Mouse (Mus musculus): ENCODE measurements at regions not wholly inside any gene's neighbourhood (a gene's known extent, or its start where the extent isn't known, plus 50 kb on each side); places are given as distances from the start of the nearest gene placed in this dataset.

DNA sequence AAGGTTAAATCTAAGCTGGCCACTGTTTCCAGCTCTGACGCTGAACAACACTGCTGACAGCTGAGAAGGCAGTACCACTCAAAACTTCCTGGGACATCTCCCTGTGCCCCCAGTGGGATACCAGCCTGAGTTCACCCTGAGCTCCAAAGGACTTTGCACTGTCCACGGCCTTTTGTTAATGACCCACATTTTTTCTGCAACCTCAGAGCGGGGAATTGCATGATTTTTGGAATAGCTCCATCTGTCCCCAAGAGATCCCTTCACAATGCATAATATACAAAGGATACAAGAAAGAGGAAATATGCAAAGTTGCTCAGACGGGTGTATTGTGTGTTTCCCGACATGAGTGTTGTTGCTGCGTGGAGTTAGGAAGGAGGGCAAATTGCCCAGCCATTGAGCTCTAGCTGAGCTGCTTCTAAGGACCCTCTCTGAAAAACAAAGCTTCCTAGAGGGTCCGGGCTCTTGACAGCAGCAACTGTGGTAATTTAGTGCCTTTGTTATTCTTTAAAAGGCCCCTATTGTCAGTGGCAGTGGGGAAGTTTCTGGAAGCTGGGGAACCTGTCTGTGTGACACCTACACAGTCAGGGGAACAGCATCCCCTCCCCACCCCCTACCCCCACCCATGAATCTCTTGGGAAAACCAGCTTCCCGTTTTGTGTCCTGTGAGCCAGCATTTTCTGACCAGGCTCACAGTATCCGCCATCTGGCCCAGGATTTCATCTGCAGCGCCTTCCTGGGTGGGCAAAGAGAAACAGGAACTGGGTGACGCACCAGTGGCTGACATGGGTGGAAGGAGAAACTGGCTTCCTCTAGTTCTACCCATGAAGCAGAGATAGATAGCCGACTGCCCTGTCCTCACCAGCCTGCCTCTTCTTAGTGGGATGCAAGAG, 217.4 kb upstream of the Spdye4c start:
- Histone ChIP-seq H3K4me3 (ENCODE audit: insufficient read depth, low read length) (peak overlapping the region; percentile 7), H3K27ac (ENCODE audit: insufficient read depth, low read depth, low read length) (peak overlapping the region; percentile 95), H3K4me1 (ENCODE audit: control insufficient read depth, insufficient read depth, low read length) (peaks cover 49% of the 10 kb centered on the region)
- TF ChIP-seq POLR2A (IDR thresholded peaks at IDR 0.05; ENCODE audit: borderline replicate concordance, low read depth, low read length) (no peak), CTCF (IDR thresholded peaks at IDR 0.05; ENCODE audit: low read depth, low read length) (no peak)

DNA sequence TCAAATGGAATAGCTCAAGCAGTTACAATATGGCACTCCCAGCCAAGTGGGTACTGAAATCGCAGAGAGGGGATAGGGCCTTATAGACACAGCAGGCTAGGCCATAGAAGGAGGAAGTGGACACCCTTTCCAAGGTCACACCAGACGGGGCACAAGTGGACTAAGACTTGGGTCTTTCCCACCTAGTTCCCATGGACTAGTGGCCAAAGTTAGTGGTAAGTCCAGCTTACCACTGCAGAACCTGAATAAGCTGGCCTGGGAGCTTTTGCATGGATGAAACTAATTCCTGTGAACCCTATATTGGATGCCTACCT, 216.8 kb upstream of the Spdye4c start:
- Histone ChIP-seq H3K4me1 (ENCODE audit: control insufficient read depth, insufficient read depth, low read length) (peaks cover 49% of the 10 kb centered on the region), H3K4me3 (ENCODE audit: insufficient read depth, low read length) (peak overlapping the region; percentile 7; the same call in 1 of the 2 replicates), H3K27ac (ENCODE audit: insufficient read depth, low read depth, low read length) (peak overlapping the region; percentile 95)
- no peak for TF ChIP-seq CTCF (IDR thresholded peaks at IDR 0.05; ENCODE audit: low read depth, low read length)

GRCm38 (mm10) chr2:128374926-128375325, 216.1 kb upstream of the Spdye4c start:
- H3K4me3 ChIP-seq (ENCODE audit: insufficient read depth, low read length): no peak overlapping the region
- peaks cover 55% of the 10 kb centered on the region for H3K4me1 ChIP-seq (ENCODE audit: control insufficient read depth, insufficient read depth, low read length)
- TF ChIP-seq CTCF (IDR thresholded peaks at IDR 0.05; ENCODE audit: low read depth, low read length) (no peak), POLR2A (IDR thresholded peaks at IDR 0.05; ENCODE audit: borderline replicate concordance, low read depth, low read length) (no peak)
- peak overlapping the region; percentile 95 for H3K27ac ChIP-seq (ENCODE audit: insufficient read depth, low read depth, low read length)

DNA sequence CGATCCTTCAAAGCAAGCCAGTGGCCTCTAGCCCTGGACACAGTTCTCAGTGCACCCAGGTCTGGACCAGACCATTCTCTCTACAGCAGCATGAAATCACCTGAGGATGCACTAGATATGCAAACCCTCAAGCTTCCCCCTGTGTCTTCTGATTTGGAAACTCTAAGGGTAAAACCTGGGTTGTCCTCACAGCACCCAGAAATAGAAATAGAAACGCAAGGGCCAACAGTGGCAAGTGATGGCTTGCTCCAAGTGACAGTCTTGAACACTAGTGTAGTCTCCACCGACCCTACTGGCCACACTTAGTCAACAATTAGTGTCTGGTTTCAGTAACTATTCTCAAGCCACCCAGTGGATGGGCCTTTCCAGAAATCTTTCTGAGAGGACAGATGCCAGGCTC, 215.2 kb upstream of the Spdye4c start:
- H3K4me1 ChIP-seq (ENCODE audit: control insufficient read depth, insufficient read depth, low read length): peaks cover 58% of the 10 kb centered on the region

GRCm38 (mm10) chr2:128377176-128377575, 213.8 kb upstream of the Spdye4c start:
- Histone ChIP-seq H3K27ac (ENCODE audit: insufficient read depth, low read depth, low read length) (no peak overlapping the region), H3K4me3 (ENCODE audit: insufficient read depth, low read length) (no peak overlapping the region), H3K4me1 (ENCODE audit: control insufficient read depth, insufficient read depth, low read length) (peaks cover 55% of the 10 kb centered on the region)
- no peak for TF ChIP-seq CTCF (IDR thresholded peaks at IDR 0.05; ENCODE audit: low read depth, low read length)
- TF ChIP-seq POLR2A (IDR thresholded peaks at IDR 0.05; ENCODE audit: borderline replicate concordance, low read depth, low read length): no peak

More for the DNA sequence above, 215.2 kb upstream of the Spdye4c start:
- Histone ChIP-seq H3K27ac (ENCODE audit: insufficient read depth, low read depth, low read length) (no peak overlapping the region), H3K4me3 (ENCODE audit: insufficient read depth, low read length) (no peak overlapping the region)
- TF ChIP-seq CTCF (IDR thresholded peaks at IDR 0.05; ENCODE audit: low read depth, low read length) (no peak), POLR2A (IDR thresholded peaks at IDR 0.05; ENCODE audit: borderline replicate concordance, low read depth, low read length) (no peak)

DNA sequence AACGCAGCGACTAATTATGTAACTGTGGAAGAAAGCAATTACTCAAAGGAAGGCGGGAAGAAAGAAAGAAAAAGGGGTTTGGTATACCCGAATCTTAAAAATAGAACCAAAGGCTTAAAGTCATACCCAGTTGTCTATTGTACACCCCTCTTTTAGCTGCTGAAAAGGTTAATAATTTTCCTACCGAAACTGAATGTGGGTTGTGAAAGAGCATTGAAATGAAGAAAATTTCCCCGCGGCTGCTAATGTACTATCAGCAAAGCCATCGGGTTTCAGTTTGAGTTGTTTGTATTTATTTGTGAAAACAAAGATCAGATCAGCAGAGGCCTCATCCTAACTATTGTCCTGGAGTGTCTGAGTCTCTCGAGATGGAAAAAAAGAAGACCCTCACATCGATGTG, 213.3 kb upstream of the Spdye4c start:
- no peak overlapping the region for H3K4me3 ChIP-seq (ENCODE audit: insufficient read depth, low read length)
- peaks cover 55% of the 10 kb centered on the region for H3K4me1 ChIP-seq (ENCODE audit: control insufficient read depth, insufficient read depth, low read length)
- TF ChIP-seq POLR2A (IDR thresholded peaks at IDR 0.05; ENCODE audit: borderline replicate concordance, low read depth, low read length): no peak
- no peak for TF ChIP-seq CTCF (IDR thresholded peaks at IDR 0.05; ENCODE audit: low read depth, low read length)
- no peak overlapping the region for H3K27ac ChIP-seq (ENCODE audit: insufficient read depth, low read depth, low read length)

DNA sequence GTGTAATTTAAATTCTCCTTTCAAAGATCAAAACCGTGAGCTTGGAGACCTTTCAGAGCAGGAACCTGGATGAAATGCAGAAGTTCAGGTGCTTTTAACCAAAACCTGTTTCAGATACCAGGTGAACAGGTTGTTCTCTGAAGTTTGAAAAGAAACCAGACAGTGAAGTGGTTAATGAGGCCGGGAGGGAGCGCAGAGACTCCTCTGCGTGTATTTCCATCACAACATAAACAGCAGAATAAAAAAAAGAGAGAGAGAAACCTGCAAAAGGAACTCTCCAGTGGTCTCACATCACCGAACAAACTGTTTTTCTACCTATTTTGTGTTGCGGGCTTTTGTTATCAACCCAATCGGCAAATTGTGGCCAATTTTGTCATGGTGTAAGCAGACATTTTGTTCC, 212.6 kb upstream of the Spdye4c start:
- Histone ChIP-seq H3K4me1 (ENCODE audit: control insufficient read depth, insufficient read depth, low read length) (peaks cover 49% of the 10 kb centered on the region), H3K4me3 (ENCODE audit: insufficient read depth, low read length) (no peak overlapping the region), H3K27ac (ENCODE audit: insufficient read depth, low read depth, low read length) (no peak overlapping the region)
- TF ChIP-seq CTCF (IDR thresholded peaks at IDR 0.05; ENCODE audit: low read depth, low read length): no peak
- TF ChIP-seq POLR2A (IDR thresholded peaks at IDR 0.05; ENCODE audit: borderline replicate concordance, low read depth, low read length): no peak

- TF ChIP-seq POLR2A (IDR thresholded peaks at IDR 0.05; ENCODE audit: borderline replicate concordance, low read depth, low read length) (no peak), CTCF (IDR thresholded peaks at IDR 0.05; ENCODE audit: low read depth, low read length) (no peak)
- no peak overlapping the region for H3K4me3 ChIP-seq (ENCODE audit: insufficient read depth, low read length)
- H3K4me1 ChIP-seq (ENCODE audit: control insufficient read depth, insufficient read depth, low read length): peaks cover 49% of the 10 kb centered on the region
- no peak overlapping the region for H3K27ac ChIP-seq (ENCODE audit: insufficient read depth, low read depth, low read length)
Measured at GRCm38 (mm10) chr2:128379151-128379550, 211.9 kb upstream of the Spdye4c start.

GRCm38 (mm10) chr2:128379554-128379953, 211.5 kb upstream of the Spdye4c start:
- Histone ChIP-seq H3K27ac (ENCODE audit: insufficient read depth, low read depth, low read length) (peak overlapping the region; percentile 21; the same call in 1 of the 2 replicates), H3K4me1 (ENCODE audit: control insufficient read depth, insufficient read depth, low read length) (peaks cover 44% of the 10 kb centered on the region), H3K4me3 (ENCODE audit: insufficient read depth, low read length) (no peak overlapping the region)
- TF ChIP-seq POLR2A (IDR thresholded peaks at IDR 0.05; ENCODE audit: borderline replicate concordance, low read depth, low read length) (no peak), CTCF (IDR thresholded peaks at IDR 0.05; ENCODE audit: low read depth, low read length) (no peak)

- H3K4me3 ChIP-seq (ENCODE audit: insufficient read depth, low read length): no peak overlapping the region
- H3K4me1 ChIP-seq (ENCODE audit: control insufficient read depth, insufficient read depth, low read length): peaks cover 36% of the 10 kb centered on the region
- TF ChIP-seq POLR2A (IDR thresholded peaks at IDR 0.05; ENCODE audit: borderline replicate concordance, low read depth, low read length) (no peak), CTCF (IDR thresholded peaks at IDR 0.05; ENCODE audit: low read depth, low read length) (no peak)
- peak overlapping the region; percentile 7; the same call in 1 of the 2 replicates for H3K27ac ChIP-seq (ENCODE audit: insufficient read depth, low read depth, low read length)
Measured at GRCm38 (mm10) chr2:128380581-128380980, 210.4 kb upstream of the Spdye4c start.

Data from bone marrow macrophage, adult 2 months (primary cell).